Mouse (Mus musculus) liver, embryonic 16.5 days (tissue): ENCODE results near the gene Ece1. TPM values are rescaled to one million over a fixed set of nuclear protein-coding genes. Genes with fewer than 3 reads are reported as not detected.

ENCODE experiments used
- ATAC-seq: fragments of 200-750 bp; cut with Nextera tagmentation; 2 replicates; pipeline ENCODE4 v1.8.0; 2017; ENCODE audit warnings: low read depth, mild to moderate bottlenecking, moderate number of reproducible peaks, moderate library complexity
- H3K27ac ChIP-seq: fragments of 300-500 bp; sonication (generic); 2 replicates; pipeline ENCODE4 v1.5.1; 2014; ENCODE audit warnings: mild to moderate bottlenecking, low read length
- H3K27me3 ChIP-seq: fragments of 300-500 bp; sonication (generic); 2 replicates; pipeline ENCODE4 v1.6.1; 2014; ENCODE audit warnings: low read depth, low read length, mixed read lengths; ENCODE audit not compliant: control insufficient read depth, insufficient read depth
- H3K36me3 ChIP-seq: fragments of 300-500 bp; sonication (generic); 2 replicates; pipeline ENCODE4 v1.6.1; 2014; ENCODE audit warnings: mild to moderate bottlenecking; ENCODE audit not compliant: control insufficient read depth, insufficient read depth
- H3K4me1 ChIP-seq: fragments of 300-500 bp; sonication (generic); 2 replicates; pipeline ENCODE4 v1.6.1; 2014; ENCODE audit warnings: low read depth, low read length, mixed read lengths; ENCODE audit not compliant: control insufficient read depth
- H3K4me2 ChIP-seq: fragments of 300-500 bp; sonication (generic); 2 replicates; pipeline ENCODE4 v1.6.1; 2014; ENCODE audit warnings: low read depth, low read length, mixed read lengths
- H3K4me3 ChIP-seq: fragments of 300-500 bp; sonication (generic); 2 replicates; pipeline ENCODE4 v1.5.1; 2014; ENCODE audit warnings: low read depth, mild to moderate bottlenecking, low read length
- H3K9ac ChIP-seq: fragments of 300-500 bp; sonication (generic); 2 replicates; pipeline ENCODE4 v1.6.1; 2014; ENCODE audit warnings: low read depth, low read length
- H3K9me3 ChIP-seq: fragments of 300-500 bp; sonication (generic); replicated peaks from 2 replicates; pipeline ENCODE4 v1.6.1; 2016; ENCODE audit warnings: low read length; ENCODE audit not compliant: control insufficient read depth
- WGBS: fragments of 180-500 bp; shearing (Covaris S2); extraction: QIAGEN DNeasy Blood & Tissue Kit; methylation state at CpG from one replicate; pipeline ENCODE4 v1.1.7; 2014; ENCODE audit not compliant: insufficient replicate concordance; 5-methylcytosine and 5-hydroxymethylcytosine counted together
- polyA plus RNA-seq: library from polyadenylated mRNA; unstranded; fragments of >200 nt; fragmentation: Nextera tagmentation; extraction: Ambion mirVana; gene quantifications from 2 replicates; pipeline ENCODE4 v1.2.1, GENCODE M21; 2015

Ece1 gene
- polyA plus RNA-seq: 16.3 and 23.4 TPM in 2 replicates

DNA sequence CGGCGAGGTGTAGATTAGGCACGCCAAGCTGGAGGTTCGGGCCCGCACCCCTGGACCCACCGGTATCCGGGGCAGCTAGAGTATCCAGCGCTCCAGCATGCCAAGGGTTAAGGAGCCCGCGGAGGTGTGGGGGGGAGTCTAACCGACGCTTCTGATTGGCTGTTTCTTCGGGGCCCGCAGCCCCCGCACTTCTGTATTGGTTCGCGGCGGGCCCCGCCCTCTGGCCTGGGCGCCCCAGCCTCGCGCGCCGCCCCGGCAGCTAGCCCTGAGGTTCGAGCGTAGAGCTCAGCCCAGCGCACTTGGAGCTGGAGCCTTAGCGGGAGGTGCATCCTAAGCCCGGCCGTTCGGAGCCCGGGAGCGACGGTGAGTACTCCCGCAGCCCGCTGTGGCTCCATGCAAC lies at the start of gene Ece1:
TSS of gene Ece1 (plus strand) at position 219 of the 400 bp plus-strand sequence.
- H3K27me3 ChIP-seq: peaks cover 2% of the 10 kb centered on the region
- H3K4me2 ChIP-seq: peak within 1 kb of the TSS; percentile 80
- peak within 1 kb of the TSS; percentile 67 for H3K4me3 ChIP-seq
- H3K4me1 ChIP-seq: peaks cover 32% of the 10 kb centered on the region
- H3K36me3 ChIP-seq: no peaks in the 10 kb centered on the region
- H3K27ac ChIP-seq: no peak within 1 kb of the TSS
- H3K9me3 ChIP-seq: no peaks in the 10 kb centered on the region
- peak; percentile 90 for ATAC-seq
- WGBS: under 1% methylated on average over 37 of the region's 37 CpGs
- H3K9ac ChIP-seq: peak within 1 kb of the TSS; percentile 71

DNA sequence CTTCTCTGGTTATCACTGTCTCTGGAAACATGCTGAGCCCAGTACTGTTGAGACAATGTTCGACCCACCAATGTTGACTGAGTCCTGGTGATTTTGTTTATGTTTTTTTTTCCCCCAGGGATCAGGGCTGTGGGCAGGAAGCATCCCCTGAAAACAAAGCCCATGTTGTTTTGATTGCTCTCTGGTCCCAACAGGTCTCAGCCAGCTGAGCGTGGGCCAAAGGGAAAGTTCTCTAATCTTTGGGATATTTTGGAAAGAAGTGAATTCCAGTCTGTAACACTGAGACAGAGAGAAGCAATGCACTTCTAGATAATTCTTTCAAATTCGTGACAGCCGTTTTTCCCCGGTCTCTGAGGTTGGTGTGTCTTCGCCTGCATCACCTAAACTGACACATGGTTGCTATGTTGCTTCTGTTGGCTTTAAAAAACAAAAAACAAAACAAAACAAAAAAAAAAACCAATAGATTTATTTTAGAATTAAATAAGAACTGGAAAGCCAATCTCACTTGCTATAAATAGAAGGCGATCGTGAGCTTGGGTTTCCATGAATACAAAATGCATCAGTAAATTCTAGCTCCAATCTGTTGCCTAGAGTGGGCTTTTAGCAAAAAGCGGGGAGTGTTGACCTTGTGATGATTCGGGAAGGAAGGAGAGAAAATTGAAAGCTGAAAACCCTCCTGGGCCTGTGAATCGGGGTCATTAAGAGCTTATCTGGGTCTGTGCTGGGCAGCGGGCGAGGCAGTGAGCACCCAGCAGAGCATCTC lies 48.9 kb upstream of the Ece1 start:
- no peak overlapping the region for H3K9ac ChIP-seq
- no peaks in the 10 kb centered on the region for H3K36me3 ChIP-seq
- no peak overlapping the region for H3K4me3 ChIP-seq
- no peaks in the 10 kb centered on the region for H3K9me3 ChIP-seq
- H3K4me1 ChIP-seq: no peaks in the 10 kb centered on the region
- no peak for ATAC-seq
- 55% methylated on average over 13 of the region's 13 CpGs for WGBS
- no peak overlapping the region for H3K4me2 ChIP-seq
- no peaks in the 10 kb centered on the region for H3K27me3 ChIP-seq
- H3K27ac ChIP-seq: no peak overlapping the region

DNA sequence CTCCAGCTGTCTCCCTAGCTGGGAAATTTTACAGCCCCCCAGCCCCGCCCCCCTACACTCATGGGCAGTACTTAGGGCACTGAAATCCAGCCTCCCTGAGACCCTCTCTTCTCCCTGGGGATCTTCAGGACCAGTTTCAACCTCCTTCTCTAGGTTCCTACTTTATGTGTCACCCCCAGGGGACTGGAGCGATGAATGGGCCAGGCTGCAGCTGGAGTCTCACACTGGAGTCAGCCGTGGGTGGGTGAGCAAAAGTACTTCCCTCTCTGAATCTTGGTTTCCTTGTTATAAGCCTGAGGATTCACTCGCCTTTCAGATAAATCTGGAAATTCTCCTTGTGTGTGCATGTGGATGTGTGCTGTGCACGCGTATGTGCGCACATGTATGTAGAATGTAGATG lies 47.9 kb upstream of the Ece1 start:
- H3K4me3 ChIP-seq: no peak overlapping the region
- no peak overlapping the region for H3K4me2 ChIP-seq
- no peak overlapping the region for H3K27ac ChIP-seq
- H3K9ac ChIP-seq: no peak overlapping the region
- no peak for ATAC-seq
- H3K4me1 ChIP-seq: no peaks in the 10 kb centered on the region
- no peaks in the 10 kb centered on the region for H3K36me3 ChIP-seq
- H3K27me3 ChIP-seq: no peaks in the 10 kb centered on the region
- H3K9me3 ChIP-seq: no peaks in the 10 kb centered on the region
- 67% methylated on average over 7 of the region's 7 CpGs for WGBS

DNA sequence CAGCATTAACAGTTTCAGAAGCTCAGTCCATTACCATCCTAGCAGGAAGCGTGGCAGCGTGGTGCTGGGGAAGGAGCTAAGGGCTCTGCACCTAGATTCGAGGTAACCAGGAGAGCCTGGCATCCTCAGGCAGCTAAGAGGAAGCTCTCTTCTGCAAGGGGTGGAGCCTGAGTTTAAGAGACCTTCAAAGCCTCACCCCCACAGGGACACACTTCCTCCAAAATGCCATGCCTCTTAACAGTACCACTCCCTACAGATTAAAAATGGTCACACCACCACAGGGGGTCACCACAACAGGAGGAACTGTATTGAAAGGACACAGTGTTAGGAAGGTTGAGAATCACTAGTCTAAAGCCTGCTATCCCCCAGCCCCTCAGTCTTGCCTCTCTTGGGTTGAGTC lies 46.6 kb upstream of the Ece1 start:
- WGBS: 29% methylated on average over 3 of the region's 3 CpGs
- Histone ChIP-seq H3K9ac (no peak overlapping the region), H3K27me3 (no peaks in the 10 kb centered on the region), H3K4me3 (no peak overlapping the region), H3K36me3 (no peaks in the 10 kb centered on the region), H3K27ac (no peak overlapping the region), H3K9me3 (no peaks in the 10 kb centered on the region), H3K4me2 (no peak overlapping the region), H3K4me1 (no peaks in the 10 kb centered on the region)
- ATAC-seq: no peak

DNA sequence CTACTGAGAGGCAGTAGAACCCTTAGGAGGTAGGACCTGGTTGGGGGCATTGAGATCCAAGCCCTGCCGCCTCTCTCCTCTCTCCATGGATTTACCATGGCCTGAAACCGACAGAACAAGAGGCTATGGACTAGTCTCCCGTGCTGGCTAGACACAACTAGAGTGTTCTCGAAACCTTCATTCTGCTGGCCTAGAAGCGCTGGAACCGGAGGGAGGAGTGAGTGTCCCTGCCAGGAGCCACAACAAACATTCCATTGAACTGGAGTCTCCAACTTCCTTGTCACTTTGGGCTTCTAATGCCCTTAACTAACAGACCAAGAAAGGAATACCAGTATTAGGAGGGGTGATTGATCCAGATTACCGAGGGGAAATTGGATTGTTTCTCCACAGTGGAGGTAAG lies 45.8 kb upstream of the Ece1 start:
- no peak for ATAC-seq
- Histone ChIP-seq H3K9me3 (no peaks in the 10 kb centered on the region), H3K4me1 (no peaks in the 10 kb centered on the region), H3K27me3 (no peaks in the 10 kb centered on the region), H3K4me3 (no peak overlapping the region), H3K27ac (no peak overlapping the region), H3K9ac (no peak overlapping the region), H3K36me3 (no peaks in the 10 kb centered on the region), H3K4me2 (no peak overlapping the region)
- WGBS: 56% methylated on average over 7 of the region's 7 CpGs

DNA sequence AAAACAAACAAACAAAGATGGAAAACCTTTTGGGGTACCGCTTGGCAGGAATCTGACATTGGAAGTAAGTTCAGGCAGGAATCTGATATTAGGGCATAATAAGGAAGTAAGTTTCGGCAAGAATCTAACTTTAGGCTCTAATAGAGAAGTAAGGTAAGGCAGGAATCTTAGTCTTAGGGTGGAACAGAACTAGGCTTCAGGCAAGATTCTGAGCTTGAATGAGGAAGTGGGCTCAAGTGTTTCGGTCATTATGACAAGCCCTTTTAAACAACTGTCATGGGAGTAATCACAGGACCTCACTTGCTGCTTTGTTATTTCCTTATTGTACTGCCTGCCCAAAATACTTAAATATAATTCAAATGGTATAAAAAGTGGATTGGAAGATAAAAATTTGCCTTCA lies 43.7 kb upstream of the Ece1 start:
- no peak overlapping the region for H3K9ac ChIP-seq
- 51% methylated on average over 3 of the region's 3 CpGs for WGBS
- H3K36me3 ChIP-seq: no peaks in the 10 kb centered on the region
- no peaks in the 10 kb centered on the region for H3K9me3 ChIP-seq
- no peak for ATAC-seq
- no peak overlapping the region for H3K27ac ChIP-seq
- H3K27me3 ChIP-seq: no peaks in the 10 kb centered on the region
- H3K4me1 ChIP-seq: no peaks in the 10 kb centered on the region
- H3K4me3 ChIP-seq: no peak overlapping the region
- no peak overlapping the region for H3K4me2 ChIP-seq

DNA sequence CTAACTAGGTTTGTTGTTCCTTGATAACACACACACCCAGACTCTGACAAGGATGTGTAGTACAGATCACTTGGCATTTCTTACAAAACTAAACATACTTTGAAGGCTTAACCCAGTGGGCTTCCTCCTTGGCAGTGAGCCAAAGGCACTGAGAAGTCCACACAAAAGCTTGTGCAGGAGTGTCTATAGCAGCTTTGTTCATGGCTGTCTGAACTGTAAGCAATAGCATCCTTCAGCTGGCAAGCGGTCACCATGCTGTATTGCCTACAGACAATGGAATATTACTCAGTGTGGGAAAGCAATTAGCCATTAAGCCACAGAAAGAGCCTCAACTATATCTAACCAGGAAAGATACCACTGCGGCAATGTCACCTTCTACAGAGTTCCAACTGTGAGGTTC lies 42.5 kb upstream of the Ece1 start:
- H3K9me3 ChIP-seq: no peaks in the 10 kb centered on the region
- no peaks in the 10 kb centered on the region for H3K36me3 ChIP-seq
- H3K27ac ChIP-seq: no peak overlapping the region
- H3K27me3 ChIP-seq: no peaks in the 10 kb centered on the region
- no peak overlapping the region for H3K4me2 ChIP-seq
- ATAC-seq: no peak
- WGBS: 79% methylated on average over 2 of the region's 2 CpGs
- no peak overlapping the region for H3K9ac ChIP-seq
- no peak overlapping the region for H3K4me3 ChIP-seq
- no peaks in the 10 kb centered on the region for H3K4me1 ChIP-seq

DNA sequence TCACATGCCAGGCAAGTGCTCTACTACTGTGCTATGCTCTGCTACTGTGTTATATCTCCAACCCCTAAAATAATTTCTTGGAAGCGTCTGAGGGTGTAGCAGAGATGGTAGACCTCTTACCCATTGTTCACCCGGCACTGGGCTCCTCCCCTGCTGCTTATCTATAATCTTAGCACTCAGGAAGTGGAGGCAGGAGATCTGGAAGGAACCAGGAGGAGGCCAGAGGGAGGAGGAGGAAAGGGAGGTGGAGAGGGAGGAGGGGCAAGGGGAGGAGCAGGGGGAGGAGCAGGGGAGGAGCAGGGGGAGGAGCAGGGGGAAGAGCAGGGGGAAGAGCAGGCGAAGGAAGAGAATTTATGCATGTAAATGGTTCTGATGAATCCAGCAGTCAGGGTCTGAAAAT lies 41.3 kb upstream of the Ece1 start:
- Histone ChIP-seq H3K36me3 (no peaks in the 10 kb centered on the region), H3K4me1 (no peaks in the 10 kb centered on the region), H3K27ac (no peak overlapping the region), H3K9me3 (no peaks in the 10 kb centered on the region), H3K27me3 (no peaks in the 10 kb centered on the region), H3K4me2 (no peak overlapping the region), H3K9ac (no peak overlapping the region), H3K4me3 (no peak overlapping the region)
- WGBS: 16% methylated on average over 3 of the region's 3 CpGs
- ATAC-seq: no peak

DNA sequence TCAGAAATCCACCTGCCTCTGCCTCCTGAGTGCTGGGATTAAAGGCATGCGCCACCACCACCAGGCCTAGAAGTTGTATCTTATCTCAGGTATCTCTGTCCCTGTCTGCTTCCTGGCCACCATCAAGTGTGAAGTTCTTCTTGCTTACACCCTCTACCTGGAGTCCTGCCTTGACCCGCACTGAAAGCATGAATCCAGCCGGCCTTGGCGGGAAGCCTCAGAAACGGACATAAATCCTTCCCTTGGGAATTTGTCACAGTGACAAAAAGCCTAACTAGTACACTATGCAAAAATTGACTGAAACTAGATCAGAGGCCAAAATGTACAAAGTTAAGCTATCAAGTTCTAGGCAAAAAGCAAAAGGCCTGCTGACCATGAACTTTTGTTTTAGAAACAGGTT lies 39.5 kb upstream of the Ece1 start:
- Histone ChIP-seq H3K27me3 (no peaks in the 10 kb centered on the region), H3K4me3 (no peak overlapping the region), H3K36me3 (no peaks in the 10 kb centered on the region), H3K27ac (no peak overlapping the region), H3K4me2 (no peak overlapping the region), H3K9me3 (no peaks in the 10 kb centered on the region), H3K4me1 (no peaks in the 10 kb centered on the region), H3K9ac (no peak overlapping the region)
- WGBS: 69% methylated on average over 5 of the region's 5 CpGs
- ATAC-seq: no peak
